In genomic region chr2:179875147-179875546, GRCm38 (mm10) we compare ENCODE assay signal across 8 mouse cellular contexts.
A peak's percentile ranks its signal among the peaks of the same experiment; 100 is the strongest.
DNase-seq lines count a peak whose midpoint lies in the region; ATAC-seq and TF ChIP-seq lines count a peak whose summit lies in the region.

No protein-coding gene starts in this region.

- H3K9me3 ChIP-seq in heart, embryonic 12.5 days (replicated peaks): no peaks in the 10 kb centered on the region
- no peaks in the 10 kb centered on the region for H3K9me3 ChIP-seq in intestine, embryonic 14.5 days (ENCODE audit: control insufficient read depth, low read length)
- no peaks in the 10 kb centered on the region for H3K9me3 ChIP-seq in midbrain, embryonic 12.5 days

- WGBS in heart, embryonic 12.5 days: 6% methylated on average over 3 of the region's 3 CpGs
- 4% methylated on average over 3 of the region's 3 CpGs for WGBS in intestine, embryonic 14.5 days
- WGBS in midbrain, embryonic 12.5 days: 3% methylated on average over 3 of the region's 3 CpGs
- WGBS in spleen, adult 2 months: 4% methylated on average over 3 of the region's 3 CpGs

- intact Hi-C loops in left cerebral cortex, postnatal 14 days (cut with DNase I): loop anchor here (2.0 to 10.0 kb wide), 6 partner anchors 44 to 1440 kb away; partner anchors contain the start of gene Cdh26

- TF ChIP-seq CTCF in spleen, adult 2 months (IDR thresholded peaks at IDR 0.05; ENCODE audit: extremely low read depth, insufficient read depth, insufficient read length, insufficient replicate concordance): peak; percentile 70; the same call in 1 of the 2 replicates

- H3K4me3 ChIP-seq in heart, embryonic 12.5 days: no peak overlapping the region
- no peak overlapping the region for H3K4me3 ChIP-seq in intestine, embryonic 14.5 days (ENCODE audit: low read depth, low read length)
- H3K4me3 ChIP-seq in midbrain, embryonic 12.5 days: no peak overlapping the region
- H3K4me3 ChIP-seq in spleen, adult 2 months (ENCODE audit: extremely low read depth, insufficient read depth, insufficient read length): no peak overlapping the region

- H3K9ac ChIP-seq in heart, embryonic 12.5 days: no peak overlapping the region
- H3K9ac ChIP-seq in intestine, embryonic 14.5 days (ENCODE audit: low read length): no peak overlapping the region
- no peak overlapping the region for H3K9ac ChIP-seq in midbrain, embryonic 12.5 days (replicated peaks)

- H3K4me1 ChIP-seq in heart, embryonic 12.5 days (replicated peaks): no peaks in the 10 kb centered on the region
- H3K4me1 ChIP-seq in intestine, embryonic 14.5 days (replicated peaks; ENCODE audit: control insufficient read depth, insufficient read depth, low read length): no peaks in the 10 kb centered on the region
- H3K4me1 ChIP-seq in midbrain, embryonic 12.5 days: no peaks in the 10 kb centered on the region
- no peaks in the 10 kb centered on the region for H3K4me1 ChIP-seq in spleen, adult 2 months (ENCODE audit: control insufficient read depth, insufficient read depth, insufficient read length)

- peak; percentile 42 for DNase-seq in heart, adult 8-10 months (ENCODE audit: low spot score)
- peak; percentile 61 for DNase-seq in cerebellum, adult 9-11 months
- peak; percentile 39 to 65 for DNase-seq in frontal cortex, postnatal 14 days (ENCODE audit: low spot score in 2 of 2)
- DNase-seq in intestine, embryonic 14.5 days (ENCODE audit: low spot score): peak; percentile 87
- DNase-seq in left cerebral cortex, postnatal 14 days (ENCODE audit: low spot score in 2 of 2): peak; percentile 61 to 85
- peak; percentile 12 to 15 for DNase-seq in spleen, adult 2 months (ENCODE audit: low read depth in 1 of 2, low spot score in 2 of 2)

- no peak for ATAC-seq in heart, embryonic 12.5 days (ENCODE audit: insufficient number of reproducible peaks, low FRiP score)
- ATAC-seq in intestine, embryonic 14.5 days (replicated peaks; ENCODE audit: low FRiP score, low TSS enrichment, low read depth): peak; percentile 48
- peak; percentile 64 for ATAC-seq in midbrain, embryonic 12.5 days (ENCODE audit: low FRiP score, low read depth)

- H3K36me3 ChIP-seq in heart, embryonic 12.5 days: no peaks in the 10 kb centered on the region
- H3K36me3 ChIP-seq in intestine, embryonic 14.5 days (ENCODE audit: control insufficient read depth, insufficient read depth, low read length): no peaks in the 10 kb centered on the region
- H3K36me3 ChIP-seq in midbrain, embryonic 12.5 days: no peaks in the 10 kb centered on the region
- H3K36me3 ChIP-seq in spleen, adult 2 months (ENCODE audit: control insufficient read depth, insufficient read depth, low read length): no peaks in the 10 kb centered on the region

- no peak overlapping the region for H3K27ac ChIP-seq in heart, embryonic 12.5 days (ENCODE audit: poor library complexity, severe bottlenecking)
- no peak overlapping the region for H3K27ac ChIP-seq in intestine, embryonic 14.5 days (ENCODE audit: low read depth)
- H3K27ac ChIP-seq in midbrain, embryonic 12.5 days (replicated peaks): no peak overlapping the region
- no peak overlapping the region for H3K27ac ChIP-seq in spleen, adult 2 months (ENCODE audit: insufficient read depth, low read length)

- H3K4me2 ChIP-seq in heart, embryonic 12.5 days: no peak overlapping the region
- no peak overlapping the region for H3K4me2 ChIP-seq in intestine, embryonic 14.5 days (ENCODE audit: low read length)
- H3K4me2 ChIP-seq in midbrain, embryonic 12.5 days (replicated peaks): no peak overlapping the region

- H3K27me3 ChIP-seq in heart, embryonic 12.5 days (replicated peaks): peaks cover 7% of the 10 kb centered on the region; the same call in 1 of the 2 replicates
- no peaks in the 10 kb centered on the region for H3K27me3 ChIP-seq in intestine, embryonic 14.5 days (replicated peaks; ENCODE audit: control insufficient read depth, insufficient read depth, low read length)
- peaks cover 5% of the 10 kb centered on the region; the same call in 1 of the 2 replicates for H3K27me3 ChIP-seq in midbrain, embryonic 12.5 days
- H3K27me3 ChIP-seq in spleen, adult 2 months (ENCODE audit: control insufficient read depth, insufficient read depth, low read length): no peaks in the 10 kb centered on the region

- no peak for TF ChIP-seq POLR2A in spleen, adult 2 months (IDR thresholded peaks at IDR 0.05; ENCODE audit: low read depth, low read length)

Comparison
In these comparisons a context has a peak if more than half of its experiments do, and no peak if none do; other contexts are left out.
1. DNase-seq: peak in every context shown above with its lines; median percentile 87 in intestine, embryonic 14.5 days; 73 in left cerebral cortex, postnatal 14 days; 61 in cerebellum, adult 9-11 months; 52 in frontal cortex, postnatal 14 days; 42 in heart, adult 8-10 months; 14 in spleen, adult 2 months.